Mouse (Mus musculus) cerebellum, postnatal 4 days (tissue): ENCODE data around the gene Hira.
"Not testable (repeated sequence)": the region's sequence is repeated elsewhere in the genome, so short reads cannot be mapped to it uniquely, and the experiment has no call there.

ENCODE experiments used
- DNase-seq, 2 experiments: peaks; one replicate each; pipeline ENCODE4 v3.0.0; 2022; ENCODE audit warnings: low spot score in 2 of 2, mixed read lengths in 1 of 2

The Hira gene

DNA sequence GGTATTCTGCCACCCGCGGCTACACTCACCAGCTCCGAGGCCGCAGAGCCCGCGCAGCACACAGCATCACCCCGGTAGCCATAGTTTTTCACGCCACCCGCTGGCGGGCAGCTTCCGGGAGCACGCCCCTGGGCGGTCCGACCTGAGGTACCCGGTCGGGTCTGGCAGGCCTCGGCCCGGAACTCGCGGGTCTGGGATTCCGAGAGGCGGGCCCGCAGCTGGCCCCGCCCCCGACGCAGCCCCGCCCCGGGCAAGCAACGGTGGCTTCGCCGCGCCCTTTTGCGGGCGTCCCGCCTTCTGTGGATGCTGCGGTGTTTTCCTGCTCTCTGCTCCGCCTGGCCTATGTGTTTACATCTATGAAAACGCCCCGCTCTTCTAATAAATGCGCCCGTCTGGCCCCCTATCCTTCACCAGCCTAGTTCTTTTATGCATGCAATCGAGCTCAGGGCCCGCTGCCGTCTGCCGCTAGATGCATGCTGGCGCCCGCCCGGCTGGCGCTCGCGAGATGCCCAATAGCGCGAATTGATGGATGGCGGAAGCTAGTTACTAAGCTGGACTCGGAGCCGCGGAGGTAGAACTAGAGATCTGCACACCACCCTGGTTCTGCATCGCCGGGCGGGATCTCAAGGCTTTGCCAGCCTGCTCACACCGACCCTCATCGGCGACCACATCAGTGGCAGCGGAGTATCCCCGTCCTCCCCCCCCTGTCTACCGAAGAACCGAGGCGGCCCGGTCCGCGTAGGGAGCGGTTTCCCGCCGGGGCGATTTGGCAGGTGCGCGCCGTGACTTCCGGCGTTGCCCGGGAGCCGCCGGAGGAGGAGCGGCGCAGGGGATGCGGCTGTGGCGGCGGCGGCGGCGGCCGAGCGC is at the start of gene Hira, which contains the start of gene Mrpl40:
TSS of gene Hira (plus strand) at position 596 of the 867 bp plus-strand sequence.
TSS of gene Mrpl40 (minus strand) at position 421 of the 867 bp plus-strand sequence.
- peak; percentile 85 to 92 for DNase-seq

GRCm38 (mm10) chr16:18828630-18829029 is 48.2 kb upstream of the Hira start:
- no peak for DNase-seq

DNA sequence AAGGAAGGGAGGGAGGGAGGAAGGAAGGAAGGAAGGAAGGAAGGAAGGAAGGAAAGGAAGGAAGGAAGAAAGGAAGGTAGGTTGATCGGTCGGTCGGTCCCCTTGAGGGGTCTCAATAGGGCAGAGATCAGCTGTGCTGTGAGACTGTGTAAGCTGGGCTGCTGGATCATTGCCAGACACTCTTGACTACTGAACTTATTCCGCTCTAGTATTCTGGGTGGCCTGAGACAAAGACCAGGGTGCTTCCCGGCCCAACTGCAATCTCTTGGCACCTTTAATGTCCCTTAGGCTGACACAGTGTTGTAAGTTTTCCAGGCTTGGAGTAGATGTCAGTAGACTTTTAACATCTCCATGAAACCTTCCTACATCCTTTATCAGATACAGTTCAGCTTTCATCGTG is 47.7 kb upstream of the Hira start:
- no peak for DNase-seq

DNA sequence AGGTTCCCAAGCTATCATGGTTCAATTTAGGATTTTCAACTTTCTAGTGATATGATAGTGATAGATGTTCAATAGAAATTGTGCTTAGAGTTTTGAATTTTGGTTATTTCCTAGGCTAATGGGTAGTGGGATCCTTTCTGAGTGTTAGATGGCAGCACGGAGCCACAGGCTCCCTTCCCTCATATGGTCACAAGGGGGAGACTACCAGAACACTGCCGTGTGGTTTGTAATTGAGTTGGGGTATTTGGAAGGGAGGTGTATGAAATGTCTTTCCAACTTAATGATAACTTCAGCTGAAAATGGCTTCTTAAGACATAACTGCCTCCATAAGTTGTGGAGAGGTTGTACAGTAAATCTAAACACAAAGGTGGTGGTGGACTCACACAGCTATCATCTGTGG is 43.4 kb upstream of the Hira start:
- DNase-seq: no peak

DNA sequence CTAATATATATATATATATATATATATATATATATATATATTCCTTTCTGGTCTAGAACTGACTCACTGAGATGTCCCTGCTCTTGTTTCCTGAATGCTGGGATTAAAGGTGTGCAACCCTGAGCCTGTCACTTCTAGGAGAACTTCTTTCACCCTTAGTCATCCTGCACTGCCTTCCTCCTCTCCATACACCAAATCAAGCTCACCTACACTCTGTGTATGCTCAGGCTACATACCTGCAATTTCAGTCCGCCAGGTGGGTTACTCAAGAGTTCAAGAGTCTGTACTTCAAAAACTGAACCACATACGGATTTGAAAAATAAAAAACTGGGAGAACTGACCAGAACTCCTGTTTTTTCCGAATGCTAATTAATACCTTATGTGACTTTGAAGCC is 40.8 kb upstream of the Hira start:
- no peak for DNase-seq

GRCm38 (mm10) chr16:18836468-18837208 is 40.2 kb upstream of the Hira start, which contains the start of the genes 2510002D24Rik and Gm28539:
TSS of gene 2510002D24Rik (plus strand) at chr16:18836578.
TSS of gene Gm28539 (plus strand) at chr16:18836584.
- DNase-seq: peak; percentile 85 to 93

- DNase-seq: no peak
Observed at GRCm38 (mm10) chr16:18838346-18838745, 38.5 kb upstream of the Hira start.

DNA sequence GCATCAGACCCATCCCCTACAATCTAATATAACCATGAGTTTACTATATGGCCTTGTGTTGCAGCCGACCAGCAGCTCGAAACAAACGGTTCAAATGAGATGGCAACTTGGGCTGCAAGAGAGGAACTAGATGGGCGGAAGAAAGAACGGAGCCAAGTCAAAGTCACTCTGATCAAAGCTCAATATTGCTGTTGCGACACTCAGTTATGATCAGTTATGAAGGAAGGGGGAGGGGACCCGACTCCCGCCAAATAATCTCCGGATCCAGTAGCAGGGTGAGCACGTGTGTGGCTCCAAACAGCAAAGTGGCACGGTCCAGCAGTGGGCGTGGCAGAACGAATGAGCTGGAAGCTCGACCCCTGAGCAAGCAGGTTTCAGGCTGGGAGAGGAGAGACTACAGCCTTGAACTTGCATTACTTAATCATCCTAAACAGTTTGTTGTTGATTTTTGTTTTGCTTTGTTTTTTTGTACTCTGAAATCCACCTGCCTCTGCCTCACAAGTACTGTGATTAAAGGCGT is 30.5 kb upstream of the Hira start:
- no peak for DNase-seq

DNA sequence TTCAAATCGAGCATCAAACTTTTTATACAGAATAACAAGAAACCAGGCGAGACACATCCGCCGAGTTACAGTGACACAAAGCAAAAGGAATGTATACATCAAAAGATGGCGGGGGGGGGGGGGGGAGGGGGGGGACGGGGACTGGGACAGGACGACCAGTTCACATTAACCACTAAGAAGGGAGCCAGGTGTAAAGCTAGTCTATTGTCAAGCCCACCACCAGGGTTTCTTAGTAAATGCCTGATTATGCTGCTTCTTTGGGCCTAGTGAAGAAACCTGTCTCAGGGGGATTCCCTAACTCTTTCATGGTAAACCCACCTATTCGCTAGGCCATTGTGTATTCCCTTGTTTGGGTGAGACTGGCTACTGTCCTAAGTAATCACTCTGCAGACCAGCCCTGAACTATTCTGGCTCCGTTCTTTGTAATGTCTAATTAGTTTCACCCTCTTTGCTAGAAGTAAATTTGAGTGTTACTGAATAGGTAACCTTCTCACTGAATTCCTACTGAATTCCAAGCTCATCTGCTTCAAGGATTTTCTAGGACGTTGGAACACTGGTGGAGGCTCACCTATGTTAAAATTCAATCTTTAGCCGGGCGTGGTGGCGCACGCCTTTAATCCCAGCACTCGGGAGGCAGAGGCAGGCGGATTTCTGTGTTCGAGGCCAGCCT is 27.2 kb upstream of the Hira start:
- not testable (repeated sequence) for DNase-seq

GRCm38 (mm10) chr16:18858551-18858950 is 18.3 kb upstream of the Hira start:
- DNase-seq: peak in 1 of 2 experiments; percentile 40

DNA sequence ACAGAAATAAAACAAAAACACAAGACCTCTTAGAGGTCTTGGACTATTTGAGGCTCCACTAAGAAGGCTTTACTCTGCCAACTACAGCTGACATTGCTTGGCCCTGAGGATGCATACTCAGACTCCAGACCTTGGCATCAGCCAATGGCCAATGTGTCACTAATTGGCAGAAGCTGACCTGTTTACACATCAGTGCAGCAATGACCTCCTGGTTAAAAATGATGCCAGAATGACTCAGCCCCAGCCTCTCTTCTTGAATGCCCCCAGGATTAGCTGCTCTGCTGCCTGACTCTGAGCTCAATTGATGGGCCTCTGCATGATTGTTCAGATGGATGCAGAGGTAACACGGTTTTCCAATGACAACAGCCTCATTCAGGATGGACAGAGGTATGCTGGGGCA is 16.7 kb upstream of the Hira start:
- DNase-seq: no peak

GRCm38 (mm10) chr16:18870495-18870894 is 6.3 kb upstream of the Hira start:
- not testable (repeated sequence) for DNase-seq

GRCm38 (mm10) chr16:18876091-18876441 is 771 bp upstream of the Hira start:
- no peak for DNase-seq

GRCm38 (mm10) chr16:18877386-18878090 is 701 bp downstream of the Hira start:
- peak; percentile 48 to 64 for DNase-seq

GRCm38 (mm10) chr16:18878091-18878720 is 1.4 kb downstream of the Hira start:
- DNase-seq: no peak

GRCm38 (mm10) chr16:18884044-18884443 is 7.2 kb downstream of the Hira start:
- DNase-seq: no peak

- DNase-seq: no peak
Observed at GRCm38 (mm10) chr16:18893840-18894372, 17.1 kb downstream of the Hira start.

DNA sequence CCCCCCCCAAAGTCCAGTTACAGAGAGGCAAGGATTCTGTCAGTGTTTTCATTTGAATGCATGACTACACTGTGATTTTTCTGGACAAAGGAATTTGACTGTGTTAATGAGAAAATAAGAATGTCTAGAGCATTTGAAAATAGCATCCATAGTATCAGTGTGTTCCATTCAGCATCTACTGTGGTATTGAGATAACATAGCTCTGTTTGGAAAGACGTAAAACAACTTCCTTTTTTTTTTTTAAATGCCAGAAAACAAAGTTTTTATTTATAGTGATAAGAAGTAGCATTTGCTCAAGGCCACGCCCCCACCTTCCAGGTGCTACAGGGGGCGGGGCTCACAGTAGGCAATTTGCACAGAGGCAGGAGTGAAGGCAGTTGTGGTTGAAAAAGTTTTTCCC is 18.4 kb downstream of the Hira start:
- DNase-seq: no peak

- no peak for DNase-seq
Observed at GRCm38 (mm10) chr16:18896429-18896828, 19.6 kb downstream of the Hira start.

DNA sequence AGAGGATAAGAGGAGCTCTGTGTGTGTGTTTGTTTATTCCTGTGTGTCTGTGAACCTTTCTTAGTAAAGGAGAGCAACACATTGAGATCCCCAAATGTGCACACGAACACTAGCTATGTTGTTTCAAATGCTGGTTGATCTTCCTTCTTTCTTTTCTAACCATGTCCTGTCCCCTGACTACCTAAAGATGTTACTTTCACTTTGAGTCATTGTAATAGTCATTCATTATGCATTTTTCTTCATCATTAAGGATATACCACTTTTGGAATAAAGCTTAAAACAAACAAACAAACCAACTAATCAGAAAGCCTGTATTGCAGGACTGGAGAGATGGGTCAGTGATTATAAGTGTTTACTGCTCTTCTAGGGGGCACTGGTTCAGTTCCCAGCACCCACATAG is 28.8 kb downstream of the Hira start:
- no peak for DNase-seq

DNA sequence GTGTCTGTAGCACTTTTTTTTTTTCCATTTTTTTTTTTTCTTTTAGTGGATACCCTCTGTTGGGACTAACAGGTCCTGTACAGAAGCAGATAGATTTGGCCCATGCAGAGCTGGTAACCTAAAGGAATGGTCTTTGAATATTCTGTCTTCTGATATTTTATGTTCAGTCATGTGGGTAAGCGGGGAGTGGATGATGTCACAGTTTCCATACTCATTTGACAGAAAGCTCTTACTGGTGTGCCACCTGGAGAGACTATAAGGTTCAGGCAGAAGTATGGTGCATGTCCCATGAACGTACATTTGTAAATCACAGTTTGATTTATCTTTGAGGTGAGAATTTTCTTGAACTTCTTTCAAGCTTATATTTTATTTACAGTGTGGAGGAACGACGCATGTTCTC is 39.2 kb downstream of the Hira start:
- DNase-seq: no peak
